ENCODE assay signal across 1 mouse cellular context in the genomic region with DNA sequence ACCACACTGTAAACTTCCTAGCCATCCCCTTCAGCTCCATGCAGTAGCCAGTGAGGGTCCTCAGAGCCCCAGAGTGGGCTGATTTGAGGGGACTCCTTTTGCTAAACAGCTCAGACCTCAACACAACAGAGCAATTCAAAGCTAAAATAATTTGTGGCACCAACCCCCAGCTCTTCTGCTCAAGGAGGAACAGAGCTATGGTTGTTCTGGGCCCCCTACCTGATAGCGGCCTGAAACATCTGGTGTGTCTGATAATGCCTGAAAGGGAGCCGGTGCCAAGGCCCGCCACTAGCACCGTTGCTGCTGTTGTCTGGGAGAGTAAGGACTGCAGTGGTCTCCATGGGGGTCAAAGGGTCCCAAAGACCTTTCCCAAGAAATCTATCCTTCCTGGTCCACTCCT.
TF ChIP-seq lines count a peak whose summit lies in the region.

No protein-coding gene starts in this region.

TF ChIP-seq in MEL, 35 proteins besides CTCF, POLR2A, EP300 and RAD21:
- TF ChIP-seq BHLHE40 (IDR thresholded peaks at IDR 0.05; ENCODE audit: borderline replicate concordance, low read depth, low read length) = peak; percentile 71; the same call in 1 of the 2 replicates
- no peak for TF ChIP-seq NRF1 (IDR thresholded peaks at IDR 0.05; ENCODE audit: insufficient read depth, low read depth, low read length, poor library complexity, severe bottlenecking)
- TF ChIP-seq KAT2A (conservative IDR thresholded peaks at IDR 0.05; ENCODE audit: low read depth, low read length) = no peak
- TF ChIP-seq USF1 (IDR thresholded peaks at IDR 0.05; ENCODE audit: low read depth, low read length) = no peak
- TF ChIP-seq MYC (IDR thresholded peaks at IDR 0.05; ENCODE audit: low read depth, low read length) = no peak; the same call in 1 of the 2 replicates
- TF ChIP-seq GATA1 (IDR thresholded peaks at IDR 0.05; ENCODE audit: low read depth, low read length) = peak; percentile 96
- peak; percentile 32; the same call in 1 of the 2 replicates for TF ChIP-seq CHD2 (IDR thresholded peaks at IDR 0.05; ENCODE audit: low read length)
- 0 out of 2 replicates have a peak, but pooled peaks have one; percentile 43 for TF ChIP-seq HCFC1 (IDR thresholded peaks at IDR 0.05; ENCODE audit: low read depth, low read length)
- peak; percentile 79 for TF ChIP-seq ZNF384 (IDR thresholded peaks at IDR 0.05; ENCODE audit: low read depth, low read length)
- TF ChIP-seq MXI1 (IDR thresholded peaks at IDR 0.05; ENCODE audit: low read depth, low read length) = no peak; the same call in 1 of the 2 replicates
- no peak for TF ChIP-seq ZKSCAN1 (IDR thresholded peaks at IDR 0.05; ENCODE audit: low read depth, low read length)
- TF ChIP-seq SMC3 (IDR thresholded peaks at IDR 0.05; ENCODE audit: low read depth, low read length) = 0 out of 2 replicates have a peak, but pooled peaks have one; percentile 2
- TF ChIP-seq TBP (IDR thresholded peaks at IDR 0.05; ENCODE audit: low read depth, low read length) = peak; percentile 48; the same call in 1 of the 2 replicates
- TF ChIP-seq ELF1 (IDR thresholded peaks at IDR 0.05; ENCODE audit: low read depth, low read length) = peak; percentile 53; the same call in 1 of the 2 replicates
- peak; percentile 35; the same call in 1 of the 2 replicates for TF ChIP-seq MAX (IDR thresholded peaks at IDR 0.05; ENCODE audit: low read length)
- peak; percentile 98 for TF ChIP-seq TAL1 (IDR thresholded peaks at IDR 0.05; ENCODE audit: low read length)
- TF ChIP-seq RCOR1 (IDR thresholded peaks at IDR 0.05; ENCODE audit: low read depth, low read length) = peak; percentile 78
- TF ChIP-seq ZMIZ1 (IDR thresholded peaks at IDR 0.05; ENCODE audit: low read depth, low read length) = peak; percentile 79
- no peak for TF ChIP-seq MEF2A (IDR thresholded peaks at IDR 0.05; ENCODE audit: extremely low read depth, insufficient replicate concordance, low read depth, low read length, poor library complexity, severe bottlenecking)
- TF ChIP-seq JUND (IDR thresholded peaks at IDR 0.05; ENCODE audit: low read depth, low read length) = no peak
- TF ChIP-seq SIN3A (IDR thresholded peaks at IDR 0.05; ENCODE audit: low read length) = no peak; the same call in none of the 2 replicates
- peak; percentile 61; the same call in 1 of the 2 replicates for TF ChIP-seq E2F4 (IDR thresholded peaks at IDR 0.05; ENCODE audit: borderline replicate concordance, low read depth, low read length)
- peak; percentile 65 for TF ChIP-seq NELFE (IDR thresholded peaks at IDR 0.05; ENCODE audit: low read depth, low read length)
- TF ChIP-seq POLR2AphosphoS5 (IDR thresholded peaks at IDR 0.05; ENCODE audit: borderline replicate concordance, low read depth, low read length) = no peak
- no peak for TF ChIP-seq GABPA (IDR thresholded peaks at IDR 0.05; ENCODE audit: low read depth, low read length)
- no peak; the same call in 1 of the 2 replicates for TF ChIP-seq CHD1 (IDR thresholded peaks at IDR 0.05; ENCODE audit: low read depth, low read length)
- TF ChIP-seq MYB (IDR thresholded peaks at IDR 0.05; ENCODE audit: low read depth, low read length) = peak; percentile 86
- peak; percentile 2 for TF ChIP-seq POLR2AphosphoS2 (IDR thresholded peaks at IDR 0.05; ENCODE audit: low read length)
- TF ChIP-seq MAZ (IDR thresholded peaks at IDR 0.05; ENCODE audit: low read depth, low read length) = peak; percentile 94
- TF ChIP-seq ZC3H11A (IDR thresholded peaks at IDR 0.05; ENCODE audit: low read depth, low read length) = no peak
- 0 out of 2 replicates have a peak, but pooled peaks have one; percentile 26 for TF ChIP-seq UBTF (IDR thresholded peaks at IDR 0.05; ENCODE audit: borderline replicate concordance, insufficient read depth, low read depth, low read length)
- peak; percentile 93 for TF ChIP-seq ETS1 (IDR thresholded peaks at IDR 0.05; ENCODE audit: low read depth, low read length)
- peak; percentile 99 for TF ChIP-seq TCF12 (IDR thresholded peaks at IDR 0.05; ENCODE audit: low read depth, low read length)
- TF ChIP-seq MAFK (IDR thresholded peaks at IDR 0.05; ENCODE audit: borderline replicate concordance, low read depth, low read length) = peak; percentile 57; the same call in 1 of the 2 replicates
- no peak for TF ChIP-seq USF2 (IDR thresholded peaks at IDR 0.05; ENCODE audit: borderline replicate concordance in 1 of 2, insufficient read depth in 1 of 2, low read depth in 1 of 2, low read length in 2 of 2)
